Mouse (Mus musculus): ENCODE data around the gene Slc25a44. TPM values are rescaled to one million over a fixed set of nuclear protein-coding genes. Genes with fewer than 3 reads are reported as not detected.

The Slc25a44 gene
- polyA plus RNA-seq, 1 experiment from 2014 or later: 22.1 TPM

DNA sequence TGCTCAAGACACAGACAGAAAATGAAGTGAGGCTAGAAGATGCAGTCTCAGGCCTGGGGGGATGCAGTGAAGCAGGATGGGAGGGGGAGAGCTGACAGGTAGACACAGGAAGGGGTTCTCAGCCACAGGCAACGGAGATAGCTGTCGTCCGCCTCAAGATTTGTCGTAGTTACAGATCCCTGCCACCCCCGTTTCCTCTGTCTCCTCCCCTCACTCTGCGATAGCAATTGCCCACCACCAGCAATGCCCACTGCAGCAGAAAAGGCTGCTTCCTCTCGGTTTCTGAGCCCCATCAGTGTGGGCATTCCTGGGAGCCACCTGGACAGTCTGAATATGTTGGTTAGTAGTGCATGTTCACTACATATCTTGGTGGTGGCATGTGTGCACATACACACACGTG is 28.4 kb upstream of the Slc25a44 start:
- WGBS: 62% methylated on average over 8 of the region's 8 CpGs
- ATAC-seq (ENCODE audit: low FRiP score) (no peak), DNase-seq (ENCODE audit: low spot score) (no peak)
- no peak overlapping the region for H3K4me3 ChIP-seq (ENCODE audit: low read depth, low read length)
- no peaks in the 10 kb centered on the region for H3K4me1 ChIP-seq (replicated peaks; ENCODE audit: control insufficient read depth, insufficient read depth, low read length)
- no peaks in the 10 kb centered on the region for H3K36me3 ChIP-seq (ENCODE audit: control insufficient read depth, insufficient read depth, low read length)
- H3K9ac ChIP-seq (ENCODE audit: low read depth, low read length): no peak overlapping the region
- peaks cover 2% of the 10 kb centered on the region; the same call in 1 of the 2 replicates for H3K27me3 ChIP-seq (ENCODE audit: control insufficient read depth, insufficient read depth, low read length)
- no peak overlapping the region for H3K4me2 ChIP-seq (replicated peaks; ENCODE audit: low read depth, low read length)
- no peak overlapping the region for H3K27ac ChIP-seq (ENCODE audit: low read depth, low read length)
- H3K9me3 ChIP-seq (ENCODE audit: control insufficient read depth, low read length): no peaks in the 10 kb centered on the region

GRCm38 (mm10) chr3:88452716-88453115 is 27.8 kb upstream of the Slc25a44 start:
- Histone ChIP-seq H3K9ac (ENCODE audit: low read depth, low read length) (no peak overlapping the region), H3K36me3 (ENCODE audit: control insufficient read depth, insufficient read depth, low read length) (no peaks in the 10 kb centered on the region), H3K4me1 (replicated peaks; ENCODE audit: control insufficient read depth, insufficient read depth, low read length) (no peaks in the 10 kb centered on the region), H3K9me3 (ENCODE audit: control insufficient read depth, low read length) (no peaks in the 10 kb centered on the region), H3K4me3 (ENCODE audit: low read depth, low read length) (no peak overlapping the region), H3K27me3 (ENCODE audit: control insufficient read depth, insufficient read depth, low read length) (peaks cover 2% of the 10 kb centered on the region; the same call in 1 of the 2 replicates), H3K4me2 (replicated peaks; ENCODE audit: low read depth, low read length) (no peak overlapping the region), H3K27ac (ENCODE audit: low read depth, low read length) (no peak overlapping the region)
- DNase-seq (ENCODE audit: low spot score) (no peak), ATAC-seq (ENCODE audit: low FRiP score) (no peak)
- 79% methylated on average over 6 of the region's 6 CpGs for WGBS

DNA sequence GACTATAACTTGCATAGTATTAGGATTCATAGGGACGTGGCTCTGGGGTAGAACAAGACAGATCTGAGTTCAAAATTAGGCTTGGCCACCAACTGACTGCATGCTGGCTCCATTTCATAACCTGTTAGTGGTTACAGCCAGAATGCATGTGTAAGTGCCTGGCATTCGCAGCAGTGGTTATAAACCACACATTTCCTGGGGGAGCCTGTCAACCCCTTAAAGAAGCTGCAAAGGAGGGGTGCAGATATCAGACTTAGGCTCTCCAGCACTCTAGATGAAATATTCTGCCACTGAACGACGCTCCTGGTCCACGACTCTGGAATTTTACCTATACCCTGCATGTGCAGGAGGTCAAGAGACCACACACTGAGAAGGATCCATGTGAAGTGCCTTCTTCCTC is 27.3 kb upstream of the Slc25a44 start:
- H3K27me3 ChIP-seq (ENCODE audit: control insufficient read depth, insufficient read depth, low read length): peaks cover 2% of the 10 kb centered on the region; the same call in 1 of the 2 replicates
- no peak overlapping the region for H3K4me2 ChIP-seq (replicated peaks; ENCODE audit: low read depth, low read length)
- no peaks in the 10 kb centered on the region for H3K4me1 ChIP-seq (replicated peaks; ENCODE audit: control insufficient read depth, insufficient read depth, low read length)
- no peaks in the 10 kb centered on the region for H3K36me3 ChIP-seq (ENCODE audit: control insufficient read depth, insufficient read depth, low read length)
- no peaks in the 10 kb centered on the region for H3K9me3 ChIP-seq (ENCODE audit: control insufficient read depth, low read length)
- no peak overlapping the region for H3K4me3 ChIP-seq (ENCODE audit: low read depth, low read length)
- ATAC-seq (ENCODE audit: low FRiP score) (no peak), DNase-seq (ENCODE audit: low spot score) (no peak)
- 70% methylated on average over 5 of the region's 5 CpGs for WGBS
- H3K27ac ChIP-seq (ENCODE audit: low read depth, low read length): no peak overlapping the region
- H3K9ac ChIP-seq (ENCODE audit: low read depth, low read length): no peak overlapping the region

DNA sequence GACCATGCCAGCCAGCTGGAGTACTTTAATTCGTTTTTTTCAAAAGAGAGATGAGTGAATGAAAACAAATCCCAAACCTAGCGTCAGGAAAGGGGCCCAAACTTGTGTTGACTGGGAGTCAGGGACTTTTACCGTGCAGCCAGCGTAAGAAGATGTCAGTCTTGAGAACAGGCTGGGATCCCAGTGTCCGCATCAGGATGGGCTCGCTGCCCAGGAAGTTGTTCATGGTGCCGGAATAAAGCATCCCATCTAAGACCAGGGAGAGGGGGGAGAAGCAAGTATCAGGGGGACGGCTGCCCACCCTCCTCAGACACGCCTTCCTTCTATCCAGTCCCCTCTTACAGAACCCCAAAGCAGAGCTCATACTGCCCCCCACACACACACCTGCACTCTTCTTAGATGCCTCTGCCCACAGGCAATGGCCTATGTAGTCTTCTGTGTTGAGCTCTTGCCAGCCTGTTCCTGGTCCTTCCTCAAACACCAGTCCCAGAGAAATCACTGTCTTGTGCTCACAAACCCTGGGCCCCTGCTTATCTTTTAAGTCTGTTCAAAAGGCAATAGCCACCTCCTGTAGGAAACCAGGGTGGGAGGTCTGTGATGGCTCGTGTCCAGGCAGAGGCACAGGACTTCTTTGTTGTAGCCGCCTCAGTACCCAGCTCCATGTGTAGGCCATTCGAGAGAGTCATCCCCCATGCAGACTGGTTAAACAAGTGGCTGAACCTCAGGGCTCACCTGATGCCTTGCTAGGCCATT is 25.6 kb upstream of the Slc25a44 start:
- peaks cover 2% of the 10 kb centered on the region; the same call in 1 of the 2 replicates for H3K27me3 ChIP-seq (ENCODE audit: control insufficient read depth, insufficient read depth, low read length)
- no peak for DNase-seq (ENCODE audit: low spot score)
- H3K27ac ChIP-seq (ENCODE audit: low read depth, low read length): no peak overlapping the region
- no peaks in the 10 kb centered on the region for H3K9me3 ChIP-seq (ENCODE audit: control insufficient read depth, low read length)
- no peak overlapping the region for H3K4me2 ChIP-seq (replicated peaks; ENCODE audit: low read depth, low read length)
- WGBS: 83% methylated on average over 12 of the region's 12 CpGs
- H3K4me3 ChIP-seq (ENCODE audit: low read depth, low read length): no peak overlapping the region
- no peaks in the 10 kb centered on the region for H3K36me3 ChIP-seq (ENCODE audit: control insufficient read depth, insufficient read depth, low read length)
- H3K9ac ChIP-seq (ENCODE audit: low read depth, low read length): no peak overlapping the region
- H3K4me1 ChIP-seq (replicated peaks; ENCODE audit: control insufficient read depth, insufficient read depth, low read length): no peaks in the 10 kb centered on the region
- no peak for ATAC-seq (ENCODE audit: low FRiP score)

- H3K4me3 ChIP-seq (ENCODE audit: low read depth, low read length): peak overlapping the region; percentile 17
- ATAC-seq (ENCODE audit: low FRiP score) (peak; percentile 43; the same call in 1 of the 2 replicates), DNase-seq (ENCODE audit: low spot score) (peak; percentile 56)
- H3K27ac ChIP-seq (ENCODE audit: low read depth, low read length): no peak overlapping the region
- H3K9ac ChIP-seq (ENCODE audit: low read depth, low read length): peak overlapping the region; percentile 52
- H3K4me2 ChIP-seq (replicated peaks; ENCODE audit: low read depth, low read length): peak overlapping the region; percentile 39
- no peaks in the 10 kb centered on the region for H3K4me1 ChIP-seq (replicated peaks; ENCODE audit: control insufficient read depth, insufficient read depth, low read length)
- no peaks in the 10 kb centered on the region for H3K36me3 ChIP-seq (ENCODE audit: control insufficient read depth, insufficient read depth, low read length)
- H3K27me3 ChIP-seq (ENCODE audit: control insufficient read depth, insufficient read depth, low read length): peaks cover 2% of the 10 kb centered on the region; the same call in 1 of the 2 replicates
- H3K9me3 ChIP-seq (ENCODE audit: control insufficient read depth, low read length): no peaks in the 10 kb centered on the region
- 4% methylated on average over 20 of the region's 21 CpGs for WGBS
Measured at GRCm38 (mm10) chr3:88449395-88450023, 24.6 kb upstream of the Slc25a44 start.

DNA sequence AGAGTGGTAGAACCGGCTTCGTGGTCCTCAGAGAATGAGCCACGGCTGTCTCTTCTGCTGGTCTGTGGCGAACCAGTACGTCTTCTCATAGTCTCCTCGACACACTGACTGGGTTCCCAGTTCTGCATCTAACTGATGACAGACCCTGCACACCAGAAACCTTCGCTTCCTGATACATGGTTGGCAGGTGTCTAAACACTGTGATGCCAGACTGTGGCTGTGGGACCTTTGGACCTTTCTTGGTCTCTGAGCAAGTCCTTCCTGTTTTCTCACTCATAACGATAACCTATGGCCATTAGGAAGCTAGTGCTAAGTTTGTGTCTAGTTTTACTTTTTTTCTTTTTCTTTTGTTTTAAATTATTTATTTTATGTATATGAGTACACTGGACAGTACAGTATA is 23.5 kb upstream of the Slc25a44 start:
- Histone ChIP-seq H3K4me1 (replicated peaks; ENCODE audit: control insufficient read depth, insufficient read depth, low read length) (no peaks in the 10 kb centered on the region), H3K27ac (ENCODE audit: low read depth, low read length) (no peak overlapping the region), H3K9me3 (ENCODE audit: control insufficient read depth, low read length) (no peaks in the 10 kb centered on the region), H3K4me2 (replicated peaks; ENCODE audit: low read depth, low read length) (no peak overlapping the region), H3K27me3 (ENCODE audit: control insufficient read depth, insufficient read depth, low read length) (peaks cover 2% of the 10 kb centered on the region; the same call in 1 of the 2 replicates), H3K9ac (ENCODE audit: low read depth, low read length) (no peak overlapping the region), H3K36me3 (ENCODE audit: control insufficient read depth, insufficient read depth, low read length) (no peaks in the 10 kb centered on the region), H3K4me3 (ENCODE audit: low read depth, low read length) (no peak overlapping the region)
- DNase-seq (ENCODE audit: low spot score): no peak
- ATAC-seq (ENCODE audit: low FRiP score): no peak
- 90% methylated on average over 8 of the region's 8 CpGs for WGBS

DNA sequence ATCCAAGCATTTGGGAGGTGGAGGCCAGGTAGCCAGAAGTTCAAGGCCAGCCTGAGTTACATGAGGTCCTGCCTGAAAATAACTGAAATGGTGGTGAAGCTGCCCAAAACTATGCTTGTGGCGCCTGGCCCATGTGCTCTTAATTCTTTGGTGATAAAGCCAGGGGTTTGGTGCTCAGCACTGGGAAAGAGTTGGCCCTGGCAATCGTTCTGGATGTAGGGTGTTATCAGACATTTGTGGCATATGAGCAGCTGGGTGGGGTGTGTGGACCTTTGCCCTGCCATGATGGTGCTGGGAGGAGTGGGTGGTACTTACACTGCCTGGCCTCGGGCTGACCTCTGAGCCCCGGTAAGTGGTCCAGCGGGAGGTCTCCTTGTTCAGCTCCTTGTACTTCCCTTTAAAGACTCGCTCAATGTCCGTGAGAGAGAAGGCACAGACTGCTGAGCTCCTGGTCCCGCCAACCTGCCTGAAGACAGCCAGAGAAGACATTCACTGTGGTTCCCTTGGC is 22.8 kb upstream of the Slc25a44 start:
- no peak overlapping the region for H3K4me3 ChIP-seq (ENCODE audit: low read depth, low read length)
- no peaks in the 10 kb centered on the region for H3K9me3 ChIP-seq (ENCODE audit: control insufficient read depth, low read length)
- no peak overlapping the region for H3K4me2 ChIP-seq (replicated peaks; ENCODE audit: low read depth, low read length)
- no peak overlapping the region for H3K9ac ChIP-seq (ENCODE audit: low read depth, low read length)
- DNase-seq (ENCODE audit: low spot score) (no peak), ATAC-seq (ENCODE audit: low FRiP score) (no peak)
- no peaks in the 10 kb centered on the region for H3K36me3 ChIP-seq (ENCODE audit: control insufficient read depth, insufficient read depth, low read length)
- no peaks in the 10 kb centered on the region for H3K4me1 ChIP-seq (replicated peaks; ENCODE audit: control insufficient read depth, insufficient read depth, low read length)
- no peak overlapping the region for H3K27ac ChIP-seq (ENCODE audit: low read depth, low read length)
- WGBS: 54% methylated on average over 8 of the region's 8 CpGs
- H3K27me3 ChIP-seq (ENCODE audit: control insufficient read depth, insufficient read depth, low read length): peaks cover 2% of the 10 kb centered on the region; the same call in 1 of the 2 replicates

- ATAC-seq (ENCODE audit: low FRiP score): no peak
- no peak overlapping the region for H3K4me2 ChIP-seq (replicated peaks; ENCODE audit: low read depth, low read length)
- H3K27me3 ChIP-seq (ENCODE audit: control insufficient read depth, insufficient read depth, low read length): peaks cover 2% of the 10 kb centered on the region; the same call in 1 of the 2 replicates
- DNase-seq (ENCODE audit: low spot score): no peak
- no peak overlapping the region for H3K27ac ChIP-seq (ENCODE audit: low read depth, low read length)
- no peaks in the 10 kb centered on the region for H3K4me1 ChIP-seq (replicated peaks; ENCODE audit: control insufficient read depth, insufficient read depth, low read length)
- H3K36me3 ChIP-seq (ENCODE audit: control insufficient read depth, insufficient read depth, low read length): no peaks in the 10 kb centered on the region
- no peak overlapping the region for H3K4me3 ChIP-seq (ENCODE audit: low read depth, low read length)
- no peaks in the 10 kb centered on the region for H3K9me3 ChIP-seq (ENCODE audit: control insufficient read depth, low read length)
- 79% methylated on average over 8 of the region's 8 CpGs for WGBS
- no peak overlapping the region for H3K9ac ChIP-seq (ENCODE audit: low read depth, low read length)
Measured at GRCm38 (mm10) chr3:88446471-88447123, 21.7 kb upstream of the Slc25a44 start.

All from hindbrain, embryonic 11.5 days (tissue).